Mouse (Mus musculus): ENCODE results near the gene Pon1. TPM values are rescaled to one million over a fixed set of nuclear protein-coding genes. Genes with fewer than 3 reads are reported as not detected.

The Pon1 gene
- not detected for polyA plus RNA-seq (2017; shearing (Covaris generic))

GRCm38 (mm10) chr6:5193693-5194092, at the start of gene Pon1:
Gene Pon1 (minus strand): TSS chr6:5193946.

Other genes starting within 250 kb of the Pon1 start
- gene Pon3, start 62.3 kb upstream of the Pon1 start, polyA plus RNA-seq (2017; shearing (Covaris generic)), result 10.7 TPM
- gene Pon2, start 104.5 kb upstream of the Pon1 start, polyA plus RNA-seq (2017; shearing (Covaris generic)), result 75.8 TPM
- 0.11 TPM for gene Asb4, start 189.4 kb upstream of the Pon1 start, polyA plus RNA-seq (2017; shearing (Covaris generic))

Data from CD4-positive, CD25-positive, alpha-beta regulatory T cell, adult 9 weeks (primary cell).